Mouse (Mus musculus) effector memory CD4-positive, alpha-beta T cell, adult 5 months (primary cell): Measurements from ENCODE around the gene Wdr20rt. TPM values are rescaled to one million over a fixed set of nuclear protein-coding genes. Genes with fewer than 3 reads are reported as not detected.

Source experiments
- polyA plus RNA-seq: library from polyadenylated mRNA; unstranded; fragments of 100-300 nt; shearing (Covaris generic); gene quantifications from one replicate; pipeline ENCODE4 v1.2.1, GENCODE M21; 2017

Wdr20rt gene
- polyA plus RNA-seq, result not detected

DNA sequence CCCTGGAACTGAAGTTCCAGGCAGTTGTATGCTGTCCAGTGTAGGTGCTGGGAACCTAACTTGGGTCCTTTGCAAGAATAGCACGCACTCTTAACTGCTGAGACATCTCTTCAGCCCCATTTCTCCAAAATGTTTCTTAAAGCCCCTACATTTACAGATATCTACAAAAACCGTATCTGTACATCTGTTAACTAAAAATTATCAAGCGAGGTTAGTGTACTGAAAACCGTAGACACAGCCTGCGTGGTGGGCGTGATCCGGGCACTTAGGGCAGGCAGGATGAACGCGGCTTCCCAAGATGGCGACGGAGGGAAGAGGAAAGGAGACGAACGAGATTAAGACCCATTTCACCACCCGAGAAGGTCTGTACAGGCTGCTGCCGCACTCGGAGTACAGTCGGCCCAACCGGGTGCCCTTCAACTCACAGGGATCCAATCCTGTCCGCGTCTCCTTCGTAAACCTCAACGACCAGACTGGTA lies at the start of gene Wdr20rt:
TSS of gene Wdr20rt (plus strand) at position 51 of the 479 bp plus-strand sequence.

Other genes starting within 250 kb of the Wdr20rt start
- gene Prpf39, start 189.2 kb upstream of the Wdr20rt start, polyA plus RNA-seq, result 89.4 TPM
- 172 TPM for gene Fkbp3, start 151.5 kb upstream of the Wdr20rt start, polyA plus RNA-seq
- gene Fancm, start 149.9 kb upstream of the Wdr20rt start, polyA plus RNA-seq, result 13.4 TPM
- gene Mis18bp1, start 52.9 kb upstream of the Wdr20rt start, polyA plus RNA-seq, result 0.62 TPM